Mouse (Mus musculus): ENCODE results near the gene Tbx10. TPM values are rescaled to one million over a fixed set of nuclear protein-coding genes. Genes with fewer than 3 reads are reported as not detected.

Tbx10 gene
- total and polyA plus RNA-seq, 3 experiments: 0.14 TPM; not detected in 2

- H3K4me3 ChIP-seq: no peak overlapping the region
- intact Hi-C loops (cut with DNase I): loop anchor here (1.0 to 10.0 kb wide), 5 partner anchors 35 to 376 kb away; partner anchors contain the start of gene Chka
- 70% methylated on average over 9 of the region's 9 CpGs for WGBS
- TF ChIP-seq POLR2A (IDR thresholded peaks at IDR 0.05; ENCODE audit: insufficient read depth, low read depth, low read length) (no peak), CTCF (IDR thresholded peaks at IDR 0.05) (no peak), EP300 (IDR thresholded peaks at IDR 0.05; ENCODE audit: insufficient read depth, low read depth, low read length) (no peak)
- no peaks in the 10 kb centered on the region for H3K79me2 ChIP-seq (replicated peaks; ENCODE audit: control insufficient read depth, insufficient read depth, low read length)
- H3K4me1 ChIP-seq (ENCODE audit: control insufficient read depth, insufficient read depth, low read length): peaks cover 15% of the 10 kb centered on the region
- DNase-seq: no peak
- H3K27ac ChIP-seq: no peak overlapping the region
- no peaks in the 10 kb centered on the region for H3K36me3 ChIP-seq (ENCODE audit: control insufficient read depth, insufficient read depth, low read length)
- H3K27me3 ChIP-seq (ENCODE audit: control insufficient read depth, insufficient read depth, low read length): no peaks in the 10 kb centered on the region
- H3K9ac ChIP-seq (ENCODE audit: low read depth, low read length): no peak overlapping the region
Measured at GRCm38 (mm10) chr19:3980917-3981316, 11.6 kb upstream of the Tbx10 start.

GRCm38 (mm10) chr19:3983527-3984200 lies 8.9 kb upstream of the Tbx10 start:
- intact Hi-C loops (cut with DNase I): loop anchor here (5.0 to 10.0 kb wide), 4 partner anchors 131 to 379 kb away; partner anchors contain the start of gene Chka
- TF ChIP-seq CTCF (IDR thresholded peaks at IDR 0.05) (no peak), POLR2A (IDR thresholded peaks at IDR 0.05; ENCODE audit: insufficient read depth, low read depth, low read length) (no peak), EP300 (IDR thresholded peaks at IDR 0.05; ENCODE audit: insufficient read depth, low read depth, low read length) (no peak)
- H3K4me3 ChIP-seq: no peak overlapping the region
- no peak overlapping the region for H3K27ac ChIP-seq
- no peak overlapping the region for H3K9ac ChIP-seq (ENCODE audit: low read depth, low read length)
- H3K79me2 ChIP-seq (replicated peaks; ENCODE audit: control insufficient read depth, insufficient read depth, low read length): no peaks in the 10 kb centered on the region
- H3K36me3 ChIP-seq (ENCODE audit: control insufficient read depth, insufficient read depth, low read length): peaks cover 3% of the 10 kb centered on the region; the same call in 1 of the 2 replicates
- H3K27me3 ChIP-seq (ENCODE audit: control insufficient read depth, insufficient read depth, low read length): no peaks in the 10 kb centered on the region
- H3K4me1 ChIP-seq (ENCODE audit: control insufficient read depth, insufficient read depth, low read length): peaks cover 27% of the 10 kb centered on the region
- DNase-seq: no peak
- 65% methylated on average over 9 of the region's 9 CpGs for WGBS

- intact Hi-C loops (cut with DNase I): loop anchor here (10.0 kb wide), 1 partner anchor 380 kb away; no protein-coding TSS in a partner anchor
- peaks cover 26% of the 10 kb centered on the region for H3K4me1 ChIP-seq (ENCODE audit: control insufficient read depth, insufficient read depth, low read length)
- TF ChIP-seq CTCF (IDR thresholded peaks at IDR 0.05): no peak
- TF ChIP-seq POLR2A (IDR thresholded peaks at IDR 0.05; ENCODE audit: insufficient read depth, low read depth, low read length): peak; percentile 46
- peak; percentile 90 for TF ChIP-seq EP300 (IDR thresholded peaks at IDR 0.05; ENCODE audit: insufficient read depth, low read depth, low read length)
- H3K79me2 ChIP-seq (replicated peaks; ENCODE audit: control insufficient read depth, insufficient read depth, low read length): no peaks in the 10 kb centered on the region
- H3K9ac ChIP-seq (ENCODE audit: low read depth, low read length): peak overlapping the region; percentile 17; the same call in 1 of the 2 replicates
- 16% methylated on average over 8 of the region's 8 CpGs for WGBS
- peak; percentile 61 to 70 for DNase-seq
- peaks cover 3% of the 10 kb centered on the region; the same call in 1 of the 2 replicates for H3K36me3 ChIP-seq (ENCODE audit: control insufficient read depth, insufficient read depth, low read length)
- H3K27me3 ChIP-seq (ENCODE audit: control insufficient read depth, insufficient read depth, low read length): no peaks in the 10 kb centered on the region
- H3K4me3 ChIP-seq: no peak overlapping the region
- peak overlapping the region; percentile 70 for H3K27ac ChIP-seq
Measured at GRCm38 (mm10) chr19:3985261-3985681, 7.3 kb upstream of the Tbx10 start.

- peaks cover 3% of the 10 kb centered on the region; the same call in 1 of the 2 replicates for H3K36me3 ChIP-seq (ENCODE audit: control insufficient read depth, insufficient read depth, low read length)
- peak; percentile 98 for TF ChIP-seq POLR2A (IDR thresholded peaks at IDR 0.05; ENCODE audit: insufficient read depth, low read depth, low read length)
- peak; percentile 49; the same call in 1 of the 2 replicates for TF ChIP-seq EP300 (IDR thresholded peaks at IDR 0.05; ENCODE audit: insufficient read depth, low read depth, low read length)
- no peak for TF ChIP-seq CTCF (IDR thresholded peaks at IDR 0.05)
- no peaks in the 10 kb centered on the region for H3K79me2 ChIP-seq (replicated peaks; ENCODE audit: control insufficient read depth, insufficient read depth, low read length)
- 8% methylated on average over 8 of the region's 8 CpGs for WGBS
- intact Hi-C loops (cut with DNase I): loop anchor here (10.0 kb wide), 1 partner anchor 382 kb away; no protein-coding TSS in a partner anchor
- H3K4me3 ChIP-seq: peak within 1 kb of the TSS; percentile 24; the same call in 1 of the 2 replicates
- peak; percentile 90 to 91 for DNase-seq
- H3K9ac ChIP-seq (ENCODE audit: low read depth, low read length): peak within 1 kb of the TSS; percentile 51
- peaks cover 26% of the 10 kb centered on the region for H3K4me1 ChIP-seq (ENCODE audit: control insufficient read depth, insufficient read depth, low read length)
- H3K27me3 ChIP-seq (ENCODE audit: control insufficient read depth, insufficient read depth, low read length): no peaks in the 10 kb centered on the region
- peak within 1 kb of the TSS; percentile 70 for H3K27ac ChIP-seq
Measured at GRCm38 (mm10) chr19:3986334-3986733, 6.2 kb upstream of the Tbx10 start, which contains the start of gene Acy3. TSS of gene Acy3 (plus strand) at chr19:3986570.

- Histone ChIP-seq H3K36me3 (ENCODE audit: control insufficient read depth, insufficient read depth, low read length) (peaks cover 3% of the 10 kb centered on the region; the same call in 1 of the 2 replicates), H3K4me3 (no peak overlapping the region), H3K4me1 (ENCODE audit: control insufficient read depth, insufficient read depth, low read length) (peaks cover 26% of the 10 kb centered on the region), H3K27ac (no peak overlapping the region), H3K9ac (ENCODE audit: low read depth, low read length) (no peak overlapping the region), H3K27me3 (ENCODE audit: control insufficient read depth, insufficient read depth, low read length) (no peaks in the 10 kb centered on the region), H3K79me2 (replicated peaks; ENCODE audit: control insufficient read depth, insufficient read depth, low read length) (no peaks in the 10 kb centered on the region)
- 87% methylated on average over 14 of the region's 14 CpGs for WGBS
- DNase-seq: no peak
- no peak for TF ChIP-seq POLR2A (IDR thresholded peaks at IDR 0.05; ENCODE audit: insufficient read depth, low read depth, low read length)
- TF ChIP-seq CTCF (IDR thresholded peaks at IDR 0.05): no peak
- TF ChIP-seq EP300 (IDR thresholded peaks at IDR 0.05; ENCODE audit: insufficient read depth, low read depth, low read length): no peak
- intact Hi-C loops (cut with DNase I): loop anchor here (10.0 kb wide), 1 partner anchor 383 kb away; no protein-coding TSS in a partner anchor
Measured at GRCm38 (mm10) chr19:3988066-3988465, 4.5 kb upstream of the Tbx10 start.

Measured in heart, adult 2 months (tissue).